Mouse (Mus musculus) thymus, postnatal 14 days (tissue): ENCODE measurements around the gene Gng7.

Experiments
- DNase-seq: peaks from one replicate; pipeline ENCODE4 v3.0.0; 2021

Gene Gng7

GRCm38 (mm10) chr10:80963031-80963975 is 51.4 kb downstream of the Gng7 start:
- DNase-seq, result no peak

GRCm38 (mm10) chr10:80962585-80962984 is 52.2 kb downstream of the Gng7 start:
- DNase-seq, result no peak

GRCm38 (mm10) chr10:80962051-80962472 is 52.7 kb downstream of the Gng7 start:
- DNase-seq, result no peak

- no peak for DNase-seq
These were observed 53.9 kb downstream of the Gng7 start for GRCm38 (mm10) chr10:80960551-80961508.

- no peak for DNase-seq
These were observed 55.6 kb downstream of the Gng7 start for GRCm38 (mm10) chr10:80958979-80959637.

- DNase-seq, result no peak
These were observed 57.0 kb downstream of the Gng7 start for GRCm38 (mm10) chr10:80957791-80958190.

GRCm38 (mm10) chr10:80956901-80957300 is 57.8 kb downstream of the Gng7 start:
- DNase-seq, result no peak

GRCm38 (mm10) chr10:80956385-80956784 is 58.4 kb downstream of the Gng7 start:
- no peak for DNase-seq

- peak; percentile 62 for DNase-seq
These were observed 59.2 kb downstream of the Gng7 start for GRCm38 (mm10) chr10:80955536-80955935.

- DNase-seq, result no peak
These were observed 59.9 kb downstream of the Gng7 start for GRCm38 (mm10) chr10:80954843-80955242.

- no peak for DNase-seq
These were observed 60.3 kb downstream of the Gng7 start for GRCm38 (mm10) chr10:80954415-80954814.

- no peak for DNase-seq
These were observed 62.3 kb downstream of the Gng7 start for GRCm38 (mm10) chr10:80952449-80952848.

GRCm38 (mm10) chr10:80951761-80952390 is 62.9 kb downstream of the Gng7 start:
- DNase-seq, result no peak

GRCm38 (mm10) chr10:80950314-80950713 is 64.4 kb downstream of the Gng7 start:
- no peak for DNase-seq

- no peak for DNase-seq
These were observed 65.7 kb downstream of the Gng7 start for GRCm38 (mm10) chr10:80949081-80949480.

GRCm38 (mm10) chr10:80948570-80948969 is 66.2 kb downstream of the Gng7 start:
- DNase-seq, result no peak

- DNase-seq, result no peak
These were observed 66.9 kb downstream of the Gng7 start for GRCm38 (mm10) chr10:80947802-80948201.

- no peak for DNase-seq
These were observed 67.9 kb downstream of the Gng7 start for GRCm38 (mm10) chr10:80946684-80947437.

- DNase-seq, result no peak
These were observed 70.5 kb downstream of the Gng7 start for GRCm38 (mm10) chr10:80944231-80944630.

GRCm38 (mm10) chr10:80943701-80944100 is 71.0 kb downstream of the Gng7 start:
- DNase-seq, result no peak

GRCm38 (mm10) chr10:80942919-80943318 is 71.8 kb downstream of the Gng7 start:
- no peak for DNase-seq

GRCm38 (mm10) chr10:80940988-80941347 is 73.8 kb downstream of the Gng7 start:
- DNase-seq, result no peak
